Mouse (Mus musculus) adrenal gland, postnatal 14 days (tissue): ENCODE results near the gene Ric1. TPM values are rescaled to one million over a fixed set of nuclear protein-coding genes. Genes with fewer than 3 reads are reported as not detected.

Experiments
- DNase-seq: peaks from one replicate; pipeline ENCODE4 v3.0.0; 2021; ENCODE audit warnings: mixed read lengths
- total RNA-seq: library from RNA; stranded (reverse); gene quantifications from 2 replicates; pipeline ENCODE4 v1.2.3, GENCODE M21; 2021

Gene Ric1
- total RNA-seq, 1 experiment from 2014 or later: 53.6 TPM

- DNase-seq: no peak
Measured at GRCm38 (mm10) chr19:29612102-29612501, 90.0 kb downstream of the Ric1 start.

- peak; percentile 65 for DNase-seq
Measured at GRCm38 (mm10) chr19:29641055-29641454, 119.0 kb downstream of the Ric1 start.

DNA sequence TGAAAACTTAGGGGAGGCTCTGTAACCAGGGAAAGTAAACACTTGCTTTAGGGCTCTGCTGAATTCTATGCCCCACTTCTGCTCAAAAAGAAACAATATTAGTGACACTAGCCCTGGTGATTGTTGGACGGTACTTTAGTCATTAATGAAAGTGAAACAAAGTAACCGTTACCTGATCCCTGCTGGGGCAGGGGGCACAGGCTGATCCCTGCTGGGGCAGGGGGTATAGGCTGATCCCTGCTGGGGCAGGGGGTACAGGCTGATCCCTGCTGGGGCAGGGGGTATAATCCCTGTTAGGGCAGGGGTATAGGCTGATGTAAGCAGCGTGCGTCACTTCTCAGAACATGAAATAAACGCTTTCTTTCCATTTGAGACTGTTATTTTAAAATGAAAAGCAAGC is 119.4 kb downstream of the Ric1 start:
- DNase-seq: no peak

- DNase-seq: no peak
Measured at GRCm38 (mm10) chr19:29642211-29642610, 120.1 kb downstream of the Ric1 start.

DNA sequence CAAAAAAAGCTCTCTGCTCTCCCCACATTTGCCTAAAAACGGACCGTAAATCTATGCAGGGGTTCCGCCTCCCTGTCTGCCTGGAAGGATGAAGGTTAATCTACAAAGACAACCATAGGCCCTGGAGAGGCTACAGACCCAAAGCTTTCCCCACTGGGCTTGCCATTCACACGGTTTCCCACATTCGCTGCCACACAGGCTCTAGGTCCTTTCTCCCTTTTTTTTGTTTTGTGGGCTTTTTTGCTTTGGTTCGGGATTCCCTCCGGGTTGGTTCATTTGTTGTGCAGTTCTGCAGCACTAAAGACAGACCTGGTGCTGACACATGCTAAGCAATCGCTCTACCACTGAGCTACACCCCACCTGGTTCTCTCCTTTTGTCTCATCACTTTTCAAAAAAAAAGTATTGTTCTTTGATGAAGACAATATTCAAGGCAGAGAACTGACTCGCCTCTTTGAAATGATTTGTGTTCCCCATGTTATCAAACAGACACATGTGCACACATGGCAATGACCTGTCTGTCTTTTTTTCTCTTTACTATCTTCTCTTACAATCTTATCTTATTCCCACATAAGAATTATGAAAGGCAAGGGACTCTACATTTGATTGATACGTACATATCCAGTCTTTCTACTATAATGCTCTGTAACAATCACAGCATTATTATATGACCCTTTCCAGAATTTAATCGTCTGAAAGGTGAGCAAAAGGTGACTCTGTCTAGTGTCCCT is 121.3 kb downstream of the Ric1 start:
- no peak for DNase-seq

DNA sequence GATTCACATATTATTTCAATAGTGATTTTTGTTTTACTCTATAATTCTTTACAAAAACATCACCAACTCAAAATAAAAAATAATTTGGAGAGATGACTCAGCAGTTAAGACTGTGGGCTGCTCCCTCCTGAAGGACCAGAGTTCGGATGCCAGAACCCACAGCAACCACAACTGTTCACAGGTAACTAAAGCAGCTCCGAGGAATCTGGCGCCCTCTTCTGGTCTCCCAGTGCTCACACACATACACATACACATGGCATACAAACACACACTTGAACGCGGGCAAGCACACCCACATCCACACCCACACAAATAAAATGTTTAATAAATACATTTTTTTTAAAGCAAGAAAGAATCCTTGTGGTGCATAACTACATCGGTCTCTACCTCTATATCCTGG is 122.7 kb downstream of the Ric1 start:
- no peak for DNase-seq

DNA sequence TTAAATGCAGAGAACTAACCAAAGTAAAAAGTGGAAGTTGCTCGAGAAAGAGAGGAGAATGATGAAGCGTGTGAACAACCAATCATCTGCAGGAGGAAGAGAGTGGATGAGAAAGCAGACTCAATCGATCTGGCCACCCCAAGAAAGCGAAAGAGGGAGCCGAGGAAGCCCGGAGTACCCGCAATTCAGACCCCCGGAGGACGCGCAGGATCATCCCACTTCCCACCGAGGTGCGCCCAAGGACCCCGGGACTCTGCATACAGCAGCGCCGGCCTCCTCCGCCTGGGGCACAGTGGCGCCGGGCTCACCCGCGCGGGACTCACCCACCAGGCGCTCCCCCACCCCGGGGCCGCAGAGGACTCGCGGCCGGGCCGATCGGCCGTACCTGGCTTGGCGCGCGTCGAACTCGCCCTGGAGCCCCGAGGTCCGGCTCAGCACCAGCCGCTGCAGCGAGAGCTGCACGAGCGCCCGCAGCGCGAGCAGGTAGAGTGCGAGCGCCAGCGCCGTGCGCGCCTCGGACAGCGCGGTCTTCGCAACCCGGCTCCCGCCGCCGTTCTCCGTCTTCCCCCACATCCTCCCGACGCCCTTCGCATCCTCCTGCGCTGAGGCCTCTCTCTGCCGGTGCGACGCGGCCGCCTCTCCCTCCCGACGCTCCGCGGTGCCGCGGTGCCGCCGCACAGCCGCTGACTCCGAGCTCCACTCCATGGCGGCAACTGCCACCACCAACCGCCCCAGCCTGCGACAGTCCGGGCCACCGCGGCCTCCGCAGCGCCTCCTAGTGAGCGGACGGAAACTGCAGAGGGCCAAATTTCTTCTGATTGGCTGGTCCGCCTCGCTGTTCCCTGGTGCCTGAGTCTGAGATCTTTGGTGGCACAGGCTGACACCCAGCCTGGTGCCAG is 125.8 kb downstream of the Ric1 start, which contains the start of gene Ermp1:
Gene Ermp1, minus strand, starts transcription at position 765 of the 899 bp plus-strand sequence.
- DNase-seq: peak; percentile 98

- DNase-seq: no peak
Measured at GRCm38 (mm10) chr19:29648550-29648914, 126.5 kb downstream of the Ric1 start.

DNA sequence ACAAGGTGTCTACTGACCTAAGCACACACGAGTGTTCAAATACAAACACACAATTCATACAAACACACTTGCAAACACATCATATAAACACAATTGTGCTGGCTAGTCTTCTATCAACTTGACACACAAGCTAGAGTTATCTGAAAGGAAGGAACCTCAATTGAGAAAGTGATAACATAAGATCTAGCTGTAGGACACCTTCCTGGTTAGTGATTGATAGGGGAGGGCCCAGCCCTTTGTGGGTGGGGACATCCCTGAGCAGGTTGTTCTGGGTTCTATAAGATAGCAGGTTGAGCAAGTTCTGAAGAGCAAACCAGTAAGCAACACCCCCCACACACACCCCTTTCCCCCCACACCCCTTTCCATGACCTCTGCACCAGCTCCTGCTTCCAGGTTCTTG is 127.6 kb downstream of the Ric1 start:
- no peak for DNase-seq

DNA sequence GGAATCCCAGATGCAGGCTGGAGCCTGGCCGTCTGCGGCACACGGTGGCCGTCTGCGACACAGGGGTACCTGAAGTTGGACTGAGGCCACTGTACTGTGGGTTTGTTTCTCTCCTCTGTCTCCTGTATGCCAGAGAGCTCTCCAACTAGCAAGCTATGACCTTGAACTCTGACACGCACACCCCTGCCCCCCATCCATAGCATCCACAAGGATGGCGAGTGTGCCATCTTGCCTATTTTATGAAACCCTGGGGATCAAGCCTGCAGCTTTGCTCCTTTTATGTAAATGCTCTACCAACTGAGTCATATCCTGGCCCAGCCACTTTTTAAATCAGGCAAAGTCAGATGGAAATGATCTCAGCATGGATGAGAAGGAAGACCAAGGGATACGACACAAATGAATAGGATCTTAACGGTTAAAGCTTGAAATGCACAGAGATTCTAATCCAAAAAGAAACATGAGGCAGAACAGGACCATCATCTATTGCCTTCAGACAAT is 131.7 kb downstream of the Ric1 start:
- DNase-seq: no peak

- DNase-seq: no peak
Measured at GRCm38 (mm10) chr19:29655148-29655547, 133.1 kb downstream of the Ric1 start.

GRCm38 (mm10) chr19:29656029-29656428 is 133.9 kb downstream of the Ric1 start:
- DNase-seq: no peak

Other genes with a start within 250 kb of the Ric1 start
- 0.85 and 0.94 TPM in 2 replicates for gene Insl6, start 196.9 kb upstream of the Ric1 start, total RNA-seq
- gene Rln1, start 187.6 kb upstream of the Ric1 start, total RNA-seq: not detected in 2 replicates
- gene Plgrkt, start 154.9 kb upstream of the Ric1 start, total RNA-seq: 56.4 and 63.4 TPM in 2 replicates
- gene Cd274, start 154.8 kb upstream of the Ric1 start, total RNA-seq: 6.0 and 7.0 TPM in 2 replicates
- gene Pdcd1lg2, start 111.4 kb upstream of the Ric1 start, total RNA-seq: 0.23 TPM in 1 of 2 replicates, not detected in the other
- gene Ermp1, start 126.1 kb downstream of the Ric1 start, total RNA-seq: 52.8 and 53.8 TPM in 2 replicates
- gene Mlana, start 175.5 kb downstream of the Ric1 start, total RNA-seq: not detected in 2 replicates